Mouse (Mus musculus) bone marrow, adult 2 months (tissue): ENCODE measurements around the gene Ccdc187.

Source experiments
- CTCF ChIP-seq: fragments of 200-500 bp; IDR thresholded peaks from 2 replicates; pipeline ENCODE4 v1.5.1; 2011; ENCODE audit warnings: low read length, control low read depth; ENCODE audit not compliant: control insufficient read depth, insufficient read depth
- POLR2A ChIP-seq: fragments of 200-500 bp; IDR thresholded peaks from 2 replicates; pipeline ENCODE4 v1.6.1; 2011; ENCODE audit warnings: low read depth, mild to moderate bottlenecking, control low read depth, low read length, borderline replicate concordance; ENCODE audit not compliant: control insufficient read depth

DNA sequence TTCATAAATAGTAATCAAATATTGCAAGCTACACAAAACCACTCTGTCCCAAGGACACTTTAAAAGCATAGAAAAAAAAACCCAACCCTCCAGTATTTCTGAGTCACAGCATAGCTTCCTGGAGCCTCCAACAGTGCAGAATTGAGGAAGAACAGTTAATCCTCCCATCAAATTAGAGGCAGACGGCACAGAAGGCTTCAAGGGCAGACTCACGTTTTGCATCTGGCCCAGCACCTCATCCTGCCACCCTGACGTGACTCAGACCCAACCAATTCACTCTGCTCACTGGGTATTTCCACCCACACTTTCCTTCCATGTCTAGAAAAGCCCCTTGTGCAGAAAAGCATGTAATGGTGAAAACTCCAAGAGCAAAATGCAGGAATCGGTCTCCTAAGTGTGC lies 64.1 kb downstream of the Ccdc187 start:
- no peak for TF ChIP-seq CTCF
- TF ChIP-seq POLR2A: no peak
